Mouse (Mus musculus): ENCODE results near the gene Fut2.

DNA sequence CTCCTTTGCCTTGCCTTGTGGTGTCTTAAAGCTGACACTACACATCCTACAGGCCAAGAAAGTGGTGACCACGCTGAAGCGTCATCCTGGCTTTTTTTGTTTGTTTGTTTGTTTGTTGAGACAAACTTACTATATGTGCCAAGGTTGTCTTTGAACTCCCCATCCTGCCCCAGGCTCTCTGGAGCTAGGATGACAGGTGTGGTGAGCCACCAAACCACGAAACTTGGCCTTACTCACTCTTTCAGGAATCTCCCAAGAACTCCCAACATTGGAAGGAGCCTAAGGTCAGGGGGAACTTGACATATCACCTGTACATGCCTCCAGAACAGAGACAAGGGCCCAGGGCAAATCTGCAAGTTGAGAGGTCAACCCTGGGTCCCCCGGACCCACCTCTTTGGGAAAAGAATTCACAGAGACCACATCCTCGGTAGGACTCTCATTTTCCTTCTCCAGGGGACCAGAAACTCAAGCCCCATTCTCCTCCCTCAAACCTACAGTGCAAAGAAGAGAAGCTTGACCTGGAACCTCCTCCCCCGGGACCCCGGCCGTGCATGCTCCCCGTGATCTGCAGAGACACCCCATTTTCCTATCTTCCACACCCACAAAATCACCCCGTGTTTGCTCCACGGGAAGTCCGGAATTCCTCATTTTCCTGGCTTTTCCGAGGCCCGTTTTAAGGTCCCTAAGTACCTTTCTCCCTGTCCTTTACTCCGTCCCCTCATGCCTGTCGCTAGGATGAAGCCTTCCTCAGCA lies 23.5 kb downstream of the Fut2 start:
- TF ChIP-seq GATA1 (IDR thresholded peaks at IDR 0.05; ENCODE audit: low read length) (no peak), TAL1 (IDR thresholded peaks at IDR 0.05; ENCODE audit: low read length) (no peak)
